Mouse (Mus musculus) mesoderm, embryonic 11.5 days (tissue): ENCODE measurements around the gene Slc7a15.

Source experiments
- DNase-seq: peaks from one replicate; pipeline ENCODE4 v3.0.0-alpha.2; 2012; ENCODE audit warnings: low read depth, low spot score

Gene Slc7a15

DNA sequence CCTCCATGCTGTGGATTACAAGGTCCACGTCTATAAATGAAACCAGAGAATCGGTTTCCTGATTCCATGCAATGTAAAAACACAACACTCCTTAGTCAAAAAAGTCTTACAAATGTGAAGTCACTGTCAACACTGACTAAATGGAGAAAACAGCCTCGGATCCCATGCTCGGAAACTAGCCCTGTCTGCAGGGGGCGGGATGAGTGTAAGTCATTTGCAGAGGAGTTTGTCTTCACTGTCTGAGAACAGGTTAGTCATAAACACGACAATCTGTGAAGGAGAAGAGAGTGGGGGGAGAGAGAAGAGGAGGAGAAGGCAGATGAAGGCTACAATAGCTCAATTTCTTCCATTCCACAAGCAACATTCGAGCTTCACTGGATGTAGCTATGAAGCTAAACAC is 113.6 kb downstream of the Slc7a15 start:
- no peak for DNase-seq

DNA sequence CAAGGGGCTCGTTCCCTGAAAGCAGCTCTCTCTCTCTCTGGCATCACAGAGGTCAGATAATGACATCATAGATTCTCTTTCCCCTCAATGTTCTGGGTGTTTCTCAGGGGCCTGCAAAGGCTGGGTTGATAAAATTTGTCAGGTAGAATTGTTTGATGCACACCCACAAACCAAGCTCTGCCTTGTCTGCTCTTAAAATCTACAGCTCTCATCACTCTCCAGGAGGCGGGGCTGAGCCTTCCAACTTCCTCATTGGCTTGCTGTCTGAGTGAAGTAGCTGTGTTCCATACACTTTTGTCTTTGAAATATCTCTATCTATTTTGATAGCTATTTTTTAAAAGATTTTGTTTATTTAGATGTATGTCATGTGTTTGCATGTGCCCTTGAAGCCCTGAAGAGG is 116.7 kb downstream of the Slc7a15 start:
- no peak for DNase-seq
